Mouse (Mus musculus) embryonic facial prominence, embryonic 11.5 days (tissue): Measurements from ENCODE around the gene Bcl2l2. TPM values are rescaled to one million over a fixed set of nuclear protein-coding genes. Genes with fewer than 3 reads are reported as not detected.
A peak's percentile ranks its signal among the peaks of the same experiment; 100 is the strongest.

Source experiments
- ATAC-seq: fragments of 200-750 bp; cut with Nextera tagmentation; replicated peaks from 2 replicates; pipeline ENCODE4 v1.8.0; 2017; ENCODE audit warnings: low read depth; ENCODE audit not compliant: insufficient number of reproducible peaks, low FRiP score, low TSS enrichment
- DNase-seq: peaks from one replicate; pipeline ENCODE4 v3.0.0-alpha.2; 2015; ENCODE audit warnings: low spot score
- H3K27ac ChIP-seq: fragments of 300-500 bp; sonication (generic); replicated peaks from 2 replicates; pipeline ENCODE4 v1.5.1; 2014; ENCODE audit warnings: mild to moderate bottlenecking, low read depth, low read length, control low read depth
- H3K27me3 ChIP-seq: fragments of 300-500 bp; sonication (generic); 2 replicates; pipeline ENCODE4 v1.6.1; 2014; ENCODE audit warnings: mild to moderate bottlenecking, low read length, moderate library complexity, mixed read lengths; ENCODE audit not compliant: control insufficient read depth, insufficient read depth
- H3K36me3 ChIP-seq: fragments of 300-500 bp; sonication (generic); replicated peaks from 2 replicates; pipeline ENCODE4 v1.6.1; 2014; ENCODE audit warnings: low read depth, mild to moderate bottlenecking, low read length, moderate library complexity, mixed read lengths; ENCODE audit not compliant: control insufficient read depth, insufficient read depth
- H3K4me1 ChIP-seq: fragments of 300-500 bp; sonication (generic); 2 replicates; pipeline ENCODE4 v1.6.1; 2014; ENCODE audit warnings: low read length, mixed read lengths; ENCODE audit not compliant: control insufficient read depth, insufficient read depth
- H3K4me2 ChIP-seq: fragments of 300-500 bp; sonication (generic); 2 replicates; pipeline ENCODE4 v1.6.1; 2014; ENCODE audit warnings: low read depth, mild to moderate bottlenecking, control low read depth, low read length, moderate library complexity
- H3K4me3 ChIP-seq: fragments of 300-500 bp; sonication (generic); 2 replicates; pipeline ENCODE4 v1.5.1; 2014; ENCODE audit warnings: low read depth, low read length, control low read depth
- H3K9ac ChIP-seq: fragments of 300-500 bp; sonication (generic); replicated peaks from 2 replicates; pipeline ENCODE4 v1.6.1; 2014; ENCODE audit warnings: mild to moderate bottlenecking, control low read depth, low read length
- H3K9me3 ChIP-seq: fragments of 300-500 bp; sonication (generic); replicated peaks from 2 replicates; pipeline ENCODE4 v1.6.1; 2016; ENCODE audit warnings: mild to moderate bottlenecking, low read length, inconsistent platforms, mixed read lengths; ENCODE audit not compliant: control insufficient read depth
- WGBS: fragments of 180-500 bp; shearing (Covaris S2); extraction: QIAGEN DNeasy Blood & Tissue Kit; methylation state at CpG from one replicate; pipeline ENCODE4 v1.1.7; 2014; 5-methylcytosine and 5-hydroxymethylcytosine counted together
- polyA plus RNA-seq: library from polyadenylated mRNA; unstranded; fragments of >200 nt; fragmentation: Nextera tagmentation; extraction: Ambion mirVana; gene quantifications from 2 replicates; pipeline ENCODE4 v1.2.1, GENCODE M21; 2014

Gene Bcl2l2
- polyA plus RNA-seq, 1 experiment from 2014 or later: 2.7 TPM

- peaks cover 8% of the 10 kb centered on the region for H3K27me3 ChIP-seq
- 0 out of 2 replicates have a peak overlapping the region, but pooled peaks have one; percentile 16 for H3K27ac ChIP-seq
These were observed 6.6 kb upstream of the Bcl2l2 start for GRCm38 (mm10) chr14:54876539-54877047.

DNA sequence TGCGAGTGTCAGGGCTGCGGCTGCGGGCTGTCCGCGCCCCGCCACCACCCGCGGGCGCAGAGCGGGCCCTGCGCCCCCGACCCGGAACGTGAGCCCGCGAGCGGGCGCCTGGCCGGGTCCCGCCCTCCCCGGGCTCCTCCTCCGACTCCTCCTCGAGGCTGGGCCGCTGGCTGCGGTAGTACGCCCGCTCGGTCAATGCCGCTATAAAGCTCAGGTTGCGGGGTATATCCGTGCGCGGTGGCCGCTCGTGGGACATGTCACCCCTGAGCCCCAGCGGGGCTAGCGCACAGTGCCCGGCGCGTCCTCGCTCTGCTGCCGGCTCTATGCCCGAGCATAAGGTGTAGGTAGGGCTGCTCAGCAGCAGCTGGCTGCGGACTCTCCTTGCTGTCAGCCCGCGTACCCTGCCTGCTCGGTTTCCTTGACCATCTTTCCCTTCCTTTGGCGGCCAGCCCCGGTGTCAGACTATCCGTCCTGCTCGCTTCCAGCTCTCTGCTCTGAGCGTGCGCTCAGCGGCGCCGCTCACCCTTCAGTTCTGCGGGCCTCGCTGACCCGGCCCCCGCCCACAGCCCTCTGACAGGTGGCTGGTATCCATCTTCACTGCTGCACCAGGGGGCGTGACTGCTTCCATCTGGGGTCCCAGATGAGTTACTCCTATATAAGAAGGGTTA lies 6.0 kb upstream of the Bcl2l2 start, which contains the start of gene Ppp1r3e:
Gene Ppp1r3e (minus strand): TSS at position 503 of the 668 bp plus-strand sequence.
- peak within 1 kb of the TSS; percentile 78 for H3K9ac ChIP-seq
- H3K4me2 ChIP-seq: peak within 1 kb of the TSS; percentile 100
- H3K4me1 ChIP-seq: peaks cover 4% of the 10 kb centered on the region; the same call in 1 of the 2 replicates
- 0 out of 2 replicates have a peak within 1 kb of the TSS, but pooled peaks have one; percentile 16 for H3K27ac ChIP-seq
- no peaks in the 10 kb centered on the region for H3K9me3 ChIP-seq
- DNase-seq (peak; percentile 59), ATAC-seq (peak; percentile 69)
- H3K4me3 ChIP-seq: peak within 1 kb of the TSS; percentile 68
- WGBS: under 1% methylated on average over 54 of the region's 61 CpGs
- H3K27me3 ChIP-seq: peaks cover 8% of the 10 kb centered on the region
- H3K36me3 ChIP-seq: no peaks in the 10 kb centered on the region

More at GRCm38 (mm10) chr14:54876539-54877047, 6.6 kb upstream of the Bcl2l2 start:
- Histone ChIP-seq H3K4me3 (peak overlapping the region; percentile 68), H3K9ac (peak overlapping the region; percentile 78), H3K36me3 (no peaks in the 10 kb centered on the region), H3K4me2 (peak overlapping the region; percentile 100), H3K9me3 (no peaks in the 10 kb centered on the region), H3K4me1 (peaks cover 4% of the 10 kb centered on the region; the same call in 1 of the 2 replicates)
- peak; percentile 76 for ATAC-seq
- WGBS: under 1% methylated on average over 65 of the region's 72 CpGs
- peak; percentile 90 for DNase-seq

GRCm38 (mm10) chr14:54884022-54884712 lies 990 bp downstream of the Bcl2l2 start:
- H3K27ac ChIP-seq: peak overlapping the region; percentile 80; the same call in 1 of the 2 replicates
- H3K4me2 ChIP-seq: peak overlapping the region; percentile 76
- no peaks in the 10 kb centered on the region for H3K9me3 ChIP-seq
- no peaks in the 10 kb centered on the region for H3K27me3 ChIP-seq
- 27% methylated on average over 21 of the region's 21 CpGs for WGBS
- ATAC-seq: no peak
- H3K9ac ChIP-seq: peak overlapping the region; percentile 67
- no peak for DNase-seq
- peak overlapping the region; percentile 57 for H3K4me3 ChIP-seq
- H3K36me3 ChIP-seq: no peaks in the 10 kb centered on the region
- no peaks in the 10 kb centered on the region; the same call in 1 of the 2 replicates for H3K4me1 ChIP-seq

DNA sequence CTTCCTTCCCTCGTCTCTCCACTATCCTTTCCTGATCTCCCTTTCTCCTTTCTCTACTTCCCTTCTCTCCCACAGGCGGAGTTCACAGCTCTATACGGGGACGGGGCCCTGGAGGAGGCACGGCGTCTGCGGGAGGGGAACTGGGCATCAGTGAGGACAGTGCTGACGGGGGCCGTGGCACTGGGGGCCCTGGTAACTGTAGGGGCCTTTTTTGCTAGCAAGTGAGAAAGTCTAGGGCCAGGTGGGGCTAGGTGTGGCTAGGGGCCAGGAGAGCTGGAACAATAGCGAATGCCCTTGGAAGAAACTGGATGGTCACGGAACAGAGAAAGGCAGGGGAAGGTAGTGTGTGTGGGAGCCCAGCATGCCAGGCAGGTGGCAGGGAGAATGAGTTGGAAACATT lies 2.1 kb downstream of the Bcl2l2 start:
- Histone ChIP-seq H3K4me1 (no peaks in the 10 kb centered on the region; the same call in 1 of the 2 replicates), H3K27me3 (no peaks in the 10 kb centered on the region), H3K4me2 (no peak overlapping the region), H3K4me3 (no peak overlapping the region), H3K27ac (no peak overlapping the region), H3K36me3 (no peaks in the 10 kb centered on the region), H3K9ac (no peak overlapping the region), H3K9me3 (no peaks in the 10 kb centered on the region)
- ATAC-seq (no peak), DNase-seq (no peak)
- WGBS: 93% methylated on average over 11 of the region's 11 CpGs

DNA sequence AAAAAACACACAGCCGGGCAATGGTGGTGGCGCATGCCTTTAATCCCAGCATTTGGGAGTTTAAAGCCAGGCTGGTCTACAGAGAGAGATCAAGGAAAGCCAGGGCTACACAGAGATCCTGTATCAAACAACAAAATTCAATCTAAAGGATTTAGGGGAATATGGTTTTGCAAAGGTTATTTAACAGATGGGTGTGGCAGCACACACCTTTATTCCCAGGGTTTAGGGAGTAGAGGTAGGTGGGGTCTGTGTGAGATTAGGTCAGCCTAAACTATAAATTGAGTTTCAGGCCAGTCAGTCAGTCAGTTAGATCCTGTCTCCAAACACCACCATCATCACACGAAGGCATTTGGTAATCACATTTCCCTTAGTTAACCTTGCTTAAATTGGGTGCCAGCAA lies 9.0 kb downstream of the Bcl2l2 start, which contains the start of gene Pabpn1:
Gene Pabpn1 (plus strand): TSS at position 301 of the 400 bp plus-strand sequence.
- no peak for ATAC-seq
- Histone ChIP-seq H3K4me1 (no peaks in the 10 kb centered on the region), H3K9me3 (no peaks in the 10 kb centered on the region), H3K9ac (peak within 1 kb of the TSS; percentile 25; the same call in 1 of the 2 replicates), H3K36me3 (peaks cover 5% of the 10 kb centered on the region), H3K4me3 (peak within 1 kb of the TSS; percentile 36), H3K27ac (peak within 1 kb of the TSS; percentile 41; the same call in 1 of the 2 replicates), H3K4me2 (peak within 1 kb of the TSS; percentile 39), H3K27me3 (no peaks in the 10 kb centered on the region)
- 92% methylated on average over 3 of the region's 3 CpGs for WGBS
- no peak for DNase-seq

- H3K36me3 ChIP-seq: peaks cover 6% of the 10 kb centered on the region
- H3K27ac ChIP-seq: peak overlapping the region; percentile 96
- WGBS: under 1% methylated on average over 32 of the region's 38 CpGs
- H3K9ac ChIP-seq: peak overlapping the region; percentile 100
- DNase-seq (peak; percentile 99), ATAC-seq (peak; percentile 99)
- no peaks in the 10 kb centered on the region for H3K4me1 ChIP-seq
- H3K4me3 ChIP-seq: peak overlapping the region; percentile 97
- no peaks in the 10 kb centered on the region for H3K27me3 ChIP-seq
- H3K4me2 ChIP-seq: peak overlapping the region; percentile 39
- H3K9me3 ChIP-seq: no peaks in the 10 kb centered on the region
These were observed 10.5 kb downstream of the Bcl2l2 start for GRCm38 (mm10) chr14:54893651-54894181.

- peak; percentile 58 for ATAC-seq
- Histone ChIP-seq H3K4me3 (peak overlapping the region; percentile 97), H3K4me1 (no peaks in the 10 kb centered on the region), H3K4me2 (peak overlapping the region; percentile 59), H3K27ac (peak overlapping the region; percentile 96), H3K9me3 (no peaks in the 10 kb centered on the region), H3K9ac (peak overlapping the region; percentile 100), H3K27me3 (no peaks in the 10 kb centered on the region), H3K36me3 (peaks cover 6% of the 10 kb centered on the region)
- DNase-seq: peak; percentile 48
- WGBS: under 1% methylated on average over 42 of the region's 54 CpGs
These were observed 11.3 kb downstream of the Bcl2l2 start for GRCm38 (mm10) chr14:54894296-54895151.
